Mouse (Mus musculus) midbrain, embryonic 11.5 days (tissue): ENCODE measurements at regions not wholly inside any gene's neighbourhood (a gene's known extent, or its start where the extent isn't known, plus 50 kb on each side); places are given as distances from the start of the nearest gene placed in this dataset.

Experiments used
- ATAC-seq: fragments of 200-750 bp; cut with Nextera tagmentation; 2 replicates; pipeline ENCODE4 v1.8.0; 2017; ENCODE audit warnings: moderate TSS enrichment, moderate library complexity; ENCODE audit not compliant: low FRiP score
- DNase-seq: peaks from one replicate; pipeline ENCODE4 v3.0.0; 2015; ENCODE audit warnings: low spot score; ENCODE audit errors: missing footprints
- H3K27ac ChIP-seq: fragments of 300-500 bp; sonication (generic); 2 replicates; pipeline ENCODE4 v1.5.1; 2014; ENCODE audit warnings: low read depth, low read length
- H3K27me3 ChIP-seq: fragments of 300-500 bp; sonication (generic); 2 replicates; pipeline ENCODE4 v1.6.1; 2014; ENCODE audit warnings: mild to moderate bottlenecking, low read length, moderate library complexity, mixed read lengths; ENCODE audit not compliant: control insufficient read depth, insufficient read depth
- H3K36me3 ChIP-seq: fragments of 300-500 bp; sonication (generic); 2 replicates; pipeline ENCODE4 v1.6.1; 2014; ENCODE audit warnings: mild to moderate bottlenecking, low read length, moderate library complexity, mixed read lengths; ENCODE audit not compliant: control insufficient read depth, insufficient read depth
- H3K4me1 ChIP-seq: fragments of 300-500 bp; sonication (generic); 2 replicates; pipeline ENCODE4 v1.6.1; 2014; ENCODE audit warnings: low read length; ENCODE audit not compliant: control insufficient read depth, insufficient read depth
- H3K4me2 ChIP-seq: fragments of 300-500 bp; sonication (generic); 2 replicates; pipeline ENCODE4 v1.6.1; 2014; ENCODE audit warnings: mild to moderate bottlenecking, moderate library complexity
- H3K4me3 ChIP-seq: fragments of 300-500 bp; sonication (generic); 2 replicates; pipeline ENCODE4 v1.5.1; 2014; ENCODE audit warnings: low read depth, low read length
- H3K9ac ChIP-seq: fragments of 300-500 bp; sonication (generic); 2 replicates; pipeline ENCODE4 v1.6.1; 2014; ENCODE audit warnings: low read length
- H3K9me3 ChIP-seq: fragments of 300-500 bp; sonication (generic); 2 replicates; pipeline ENCODE4 v1.6.1; 2016; ENCODE audit warnings: low read length; ENCODE audit not compliant: control insufficient read depth
- WGBS: fragments of 180-500 bp; shearing (Covaris S2); extraction: QIAGEN DNeasy Blood & Tissue Kit; methylation state at CpG from one replicate; pipeline ENCODE4 v1.1.7; 2014; 5-methylcytosine and 5-hydroxymethylcytosine counted together

DNA sequence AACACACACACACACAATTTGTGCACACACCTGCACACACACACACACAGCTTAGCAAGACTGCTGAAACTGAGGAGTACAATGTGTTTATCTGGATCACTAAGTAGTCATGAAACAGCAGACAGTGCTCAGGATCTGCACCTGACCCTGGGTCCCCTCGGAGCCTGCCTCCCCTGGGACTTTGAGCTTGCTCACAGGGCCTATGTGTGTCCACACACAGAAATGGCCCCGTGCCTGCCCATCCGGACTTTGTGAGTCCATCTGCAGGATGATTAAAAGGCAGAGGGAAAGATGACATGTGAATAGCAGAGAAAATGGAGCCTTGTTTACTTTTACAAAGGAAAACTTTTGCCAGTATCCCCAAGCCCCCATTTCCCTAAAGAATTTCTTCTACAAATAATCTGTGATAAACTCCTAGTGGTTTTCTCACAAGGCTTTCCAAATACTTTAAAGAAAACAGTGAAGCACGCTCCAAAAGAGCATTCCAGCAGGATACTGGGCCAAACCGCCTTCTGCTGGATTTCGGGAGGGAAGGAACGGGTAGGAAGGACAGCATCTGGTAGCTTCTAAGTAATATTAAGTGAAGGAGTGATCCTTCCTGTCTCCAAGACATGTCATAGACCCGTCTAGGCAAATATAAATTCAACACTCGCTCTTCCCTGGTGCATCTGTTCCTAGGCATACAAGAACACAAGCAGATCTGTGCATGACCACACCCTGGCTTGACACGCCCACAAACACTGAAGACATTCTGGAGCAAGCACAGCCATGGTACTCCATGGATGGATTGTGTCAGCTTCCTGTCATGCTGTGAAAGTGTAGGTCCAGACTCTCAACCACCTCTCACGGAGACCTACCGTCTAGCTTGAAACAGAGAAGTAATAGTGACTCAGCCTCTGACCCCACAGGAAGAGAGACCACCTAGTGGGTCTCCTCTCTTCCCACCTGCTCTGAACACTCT lies 52.1 kb upstream of the Zfp637 start:
- WGBS: 84% methylated on average over 12 of the region's 12 CpGs

DNA sequence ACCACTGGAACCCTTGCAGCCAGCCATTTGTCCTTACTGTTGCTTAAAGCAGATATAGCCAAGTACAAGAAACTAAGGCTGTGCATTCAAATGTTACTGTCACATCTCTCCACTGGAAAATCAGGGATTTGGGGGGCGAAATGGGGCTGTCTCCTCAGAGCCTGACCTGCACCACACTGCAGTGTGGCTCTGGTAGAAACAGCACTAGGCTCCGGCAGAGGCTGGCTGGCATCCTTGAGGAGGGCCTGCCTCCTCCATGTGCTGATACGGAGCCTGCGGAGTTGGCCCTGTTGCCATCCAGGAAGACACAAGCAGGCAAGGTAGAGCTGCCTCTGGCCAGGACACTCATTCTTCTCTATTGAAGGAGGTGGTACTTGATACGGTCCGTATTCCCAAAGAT lies 50.4 kb upstream of the Zfp637 start:
- Histone ChIP-seq H3K9ac (no peak overlapping the region), H3K4me2 (no peak overlapping the region), H3K36me3 (no peaks in the 10 kb centered on the region), H3K9me3 (no peaks in the 10 kb centered on the region), H3K27ac (no peak overlapping the region), H3K27me3 (no peaks in the 10 kb centered on the region), H3K4me1 (no peaks in the 10 kb centered on the region), H3K4me3 (no peak overlapping the region)
- 92% methylated on average over 6 of the region's 6 CpGs for WGBS
- peak; percentile 64 for DNase-seq
- no peak for ATAC-seq

More for the DNA sequence above, 52.1 kb upstream of the Zfp637 start:
- no peaks in the 10 kb centered on the region for H3K27me3 ChIP-seq
- no peak overlapping the region for H3K27ac ChIP-seq
- no peak for ATAC-seq
- no peak overlapping the region for H3K9ac ChIP-seq
- H3K9me3 ChIP-seq: no peaks in the 10 kb centered on the region
- H3K36me3 ChIP-seq: no peaks in the 10 kb centered on the region
- H3K4me3 ChIP-seq: no peak overlapping the region
- H3K4me2 ChIP-seq: no peak overlapping the region
- no peak for DNase-seq
- no peaks in the 10 kb centered on the region for H3K4me1 ChIP-seq
